Mouse (Mus musculus) retina, postnatal 7 days (tissue): ENCODE results near the gene Donson.

Experiments
- DNase-seq: peaks from one replicate; pipeline ENCODE4 v3.0.0-alpha.2; 2012; ENCODE audit warnings: low read depth, low spot score

Donson gene

GRCm38 (mm10) chr16:91689791-91690190 lies 1.2 kb upstream of the Donson start:
- DNase-seq, result no peak

GRCm38 (mm10) chr16:91688023-91688618 lies 449 bp downstream of the Donson start:
- peak; percentile 5 for DNase-seq

- no peak for DNase-seq
These were observed 2.2 kb downstream of the Donson start for GRCm38 (mm10) chr16:91686369-91686768.

DNA sequence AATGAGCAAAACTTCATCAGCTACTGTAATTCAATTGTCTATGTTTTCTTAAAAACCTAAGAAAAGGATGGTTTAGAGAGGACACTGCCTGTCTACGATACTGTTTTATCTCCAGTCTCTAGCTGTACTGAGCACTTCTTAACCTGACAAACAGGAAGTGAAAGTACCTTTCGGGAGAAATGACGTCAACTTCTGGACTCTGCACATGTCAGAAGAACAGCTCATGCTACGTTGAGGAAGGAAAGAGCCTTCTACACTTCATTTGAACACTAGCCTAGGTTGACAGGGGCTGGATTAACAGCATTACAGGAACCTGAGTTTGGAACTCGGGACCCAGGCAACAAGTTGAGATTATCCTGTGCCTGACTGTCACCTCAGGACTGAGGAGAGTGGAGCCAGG lies 3.0 kb downstream of the Donson start:
- DNase-seq, result no peak

DNA sequence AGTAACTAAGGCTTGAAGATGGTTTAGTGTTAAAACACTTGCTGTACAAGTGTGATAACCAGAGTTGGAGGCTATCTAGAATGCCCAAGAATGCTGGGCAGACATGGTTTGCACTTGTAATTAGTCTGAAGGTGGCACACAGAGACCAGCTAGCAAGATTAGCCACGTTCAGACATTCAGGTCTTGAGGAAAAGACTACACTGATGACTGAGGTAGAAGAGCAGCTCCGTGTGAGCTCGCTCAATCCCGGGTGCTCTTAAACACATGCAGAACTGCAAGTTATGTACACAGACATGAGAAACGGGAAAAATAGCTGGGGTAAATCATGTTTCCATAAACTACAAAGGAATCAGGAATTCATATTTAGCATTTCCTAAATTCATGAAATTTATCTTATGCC lies 7.9 kb downstream of the Donson start:
- DNase-seq, result no peak

DNA sequence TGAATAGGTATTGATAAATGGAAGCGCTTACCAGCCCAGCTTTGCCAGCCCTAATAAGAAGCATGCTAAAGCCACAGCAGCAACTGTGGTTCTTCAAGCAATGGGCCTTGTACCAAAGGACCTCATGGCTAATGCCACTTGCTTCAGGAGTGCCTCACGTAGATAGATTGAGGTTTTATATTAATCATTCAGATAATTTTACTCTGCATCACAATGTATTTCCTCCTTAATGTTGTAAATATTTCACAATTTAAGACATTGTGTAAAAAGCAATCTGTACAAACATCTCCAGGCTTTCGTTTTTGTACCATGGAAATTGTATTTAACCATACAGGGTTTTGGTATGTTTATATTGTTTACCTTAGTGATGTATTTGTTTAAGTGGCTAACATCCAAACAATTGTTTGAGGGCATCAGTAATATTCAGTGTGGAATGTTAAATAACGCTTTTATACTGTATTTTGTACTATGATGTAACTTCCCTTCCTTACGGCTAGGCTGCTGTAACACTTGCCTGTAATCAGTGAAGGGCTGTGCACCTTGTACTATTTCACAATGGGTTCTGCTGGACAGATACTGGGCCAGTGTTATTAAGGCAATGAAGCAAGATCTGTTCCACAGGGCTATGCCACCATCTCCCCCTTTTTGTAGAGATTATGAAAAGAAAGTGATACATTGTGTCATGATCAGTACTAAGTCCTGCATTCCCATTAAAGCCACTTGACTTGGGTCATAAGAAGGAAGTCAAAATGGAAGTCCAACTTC lies 10.2 kb downstream of the Donson start:
- no peak for DNase-seq

- DNase-seq, result no peak
These were observed 14.1 kb downstream of the Donson start for GRCm38 (mm10) chr16:91674500-91674899.

DNA sequence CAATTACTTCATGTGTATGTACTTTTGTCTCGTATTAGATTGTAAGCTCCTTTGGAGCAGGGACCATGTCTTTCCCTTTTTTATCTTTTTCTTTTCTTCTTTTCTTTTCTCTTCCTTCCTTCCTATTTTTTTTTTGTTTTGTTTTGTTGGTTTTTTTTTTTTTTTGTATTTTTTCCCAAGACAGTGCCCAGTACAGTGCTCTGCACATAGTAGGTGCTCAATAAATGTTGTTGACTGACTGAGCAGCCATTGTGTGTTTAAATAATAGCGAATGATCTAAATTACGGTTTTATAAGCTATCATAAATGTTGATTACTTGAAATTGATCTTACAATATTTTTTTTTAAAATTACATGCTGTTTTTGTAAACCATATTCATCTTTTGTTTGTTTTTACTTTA lies 24.8 kb downstream of the Donson start:
- no peak for DNase-seq

DNA sequence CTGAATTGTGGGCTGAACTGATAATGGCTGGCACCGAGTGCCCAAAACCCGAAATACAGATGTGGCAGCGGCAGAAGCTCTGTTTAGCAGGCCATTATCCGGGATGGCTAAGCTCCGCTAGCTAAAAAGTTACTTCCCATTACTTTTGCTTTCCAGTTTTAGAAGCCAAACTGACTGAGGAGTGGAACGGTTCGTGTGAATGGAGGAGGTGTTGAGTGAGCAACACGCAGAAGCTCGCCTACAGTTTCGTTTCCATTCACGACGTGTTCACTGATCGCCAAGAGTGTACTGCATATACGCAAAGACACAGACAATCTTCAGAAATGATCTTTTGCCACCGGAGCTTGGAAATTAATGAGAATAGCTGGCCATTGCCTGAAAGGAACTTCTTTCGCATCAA lies 26.2 kb downstream of the Donson start:
- no peak for DNase-seq

DNA sequence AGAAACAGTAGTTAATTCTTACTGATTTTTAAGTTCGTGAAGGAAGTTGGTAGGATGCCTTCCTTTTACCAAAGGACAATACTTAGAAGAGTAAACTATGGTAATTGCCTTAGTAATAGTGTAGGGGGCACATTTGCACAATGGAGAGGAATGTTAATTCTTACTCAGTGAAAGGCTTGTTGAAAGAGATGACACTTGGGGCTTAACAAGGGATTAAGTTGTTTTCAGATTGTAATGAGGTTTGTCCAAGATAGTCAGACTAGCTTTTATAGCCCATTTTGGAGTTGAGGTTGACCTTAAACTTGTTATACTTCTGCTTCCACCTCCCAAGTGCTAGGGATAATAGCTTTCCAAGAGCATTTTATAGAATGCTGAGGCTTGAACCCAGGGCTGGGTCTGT lies 27.2 kb downstream of the Donson start:
- no peak for DNase-seq

DNA sequence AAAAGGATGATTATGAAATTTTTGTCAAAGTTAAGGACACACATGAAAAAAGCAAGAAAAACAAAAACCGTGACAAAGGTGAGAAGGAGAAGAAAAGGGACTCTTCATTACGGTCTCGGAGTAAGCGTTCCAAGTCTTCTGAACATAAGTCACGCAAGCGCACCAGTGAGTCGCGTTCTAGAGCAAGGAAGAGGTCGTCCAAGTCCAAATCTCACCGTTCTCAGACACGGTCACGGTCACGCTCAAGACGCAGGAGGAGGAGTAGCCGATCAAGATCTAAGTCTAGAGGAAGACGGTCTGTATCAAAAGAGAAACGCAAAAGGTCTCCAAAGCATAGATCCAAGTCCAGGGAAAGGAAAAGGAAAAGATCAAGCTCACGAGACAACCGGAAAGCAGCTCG lies 28.8 kb downstream of the Donson start:
- DNase-seq, result no peak

GRCm38 (mm10) chr16:91658471-91658870 lies 30.1 kb downstream of the Donson start:
- DNase-seq, result no peak

DNA sequence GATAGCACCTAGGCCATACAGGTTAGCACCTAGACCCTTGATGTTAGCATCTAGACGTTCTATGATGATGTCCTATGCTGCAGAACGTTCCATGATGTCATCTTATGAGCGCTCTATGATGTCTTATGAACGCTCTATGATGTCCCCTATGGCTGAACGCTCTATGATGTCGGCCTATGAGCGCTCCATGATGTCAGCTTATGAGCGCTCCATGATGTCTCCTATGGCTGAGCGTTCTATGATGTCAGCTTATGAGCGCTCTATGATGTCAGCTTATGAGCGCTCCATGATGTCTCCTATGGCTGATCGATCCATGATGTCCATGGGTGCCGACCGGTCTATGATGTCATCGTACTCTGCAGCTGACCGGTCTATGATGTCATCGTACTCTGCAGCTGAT lies 31.3 kb downstream of the Donson start:
- DNase-seq, result no peak

- no peak for DNase-seq
These were observed 33.3 kb downstream of the Donson start for GRCm38 (mm10) chr16:91655285-91655684.

GRCm38 (mm10) chr16:91652191-91652590 lies 36.4 kb downstream of the Donson start:
- no peak for DNase-seq

GRCm38 (mm10) chr16:91649781-91650180 lies 38.8 kb downstream of the Donson start:
- DNase-seq, result no peak

GRCm38 (mm10) chr16:91649246-91649645 lies 39.3 kb downstream of the Donson start:
- DNase-seq, result no peak

- DNase-seq, result peak; percentile 43
These were observed 40.4 kb downstream of the Donson start for GRCm38 (mm10) chr16:91648220-91648550.

DNA sequence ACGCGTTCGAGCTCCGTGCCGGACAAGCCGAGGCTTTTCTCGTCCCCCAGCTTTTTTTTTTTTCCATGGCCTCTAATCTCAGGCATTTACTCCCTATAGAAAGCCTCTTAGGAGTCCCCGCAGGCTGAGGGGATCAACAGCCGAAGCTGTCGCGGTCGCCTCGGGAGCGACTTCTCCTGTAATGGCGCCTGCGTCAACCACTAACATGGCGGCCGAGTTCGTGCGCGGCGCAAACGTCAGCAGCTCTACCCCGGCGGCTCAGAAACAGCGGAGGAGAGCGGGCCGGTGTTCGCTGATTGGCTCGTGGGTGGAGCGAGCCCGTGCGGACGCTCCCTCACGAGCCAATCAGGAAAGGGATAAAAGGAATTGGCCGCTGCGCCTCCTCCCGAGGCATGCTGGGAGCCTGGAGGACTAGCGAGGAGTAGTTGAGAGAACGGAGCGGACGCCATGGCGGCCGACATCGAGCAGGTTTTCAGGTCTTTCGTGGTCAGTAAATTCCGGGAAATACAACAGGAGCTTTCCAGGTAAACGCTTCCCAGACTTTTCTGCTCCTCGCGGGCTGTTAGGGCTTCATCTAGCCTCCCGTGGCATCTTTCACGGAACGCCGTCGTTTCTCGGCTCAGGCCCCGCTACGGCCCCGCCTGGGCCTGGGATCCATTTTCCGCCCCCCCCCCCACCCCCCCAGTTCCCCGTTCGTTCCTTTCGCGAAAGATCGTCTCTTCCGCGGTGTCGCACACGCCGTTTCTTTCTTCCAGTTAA lies 40.9 kb downstream of the Donson start, which contains the start of gene Son:
TSS of gene Son (plus strand) at position 46 of the 759 bp plus-strand sequence.
- peak; percentile 96 for DNase-seq

- peak; percentile 74 for DNase-seq
These were observed 41.7 kb downstream of the Donson start, which contains the start of gene Gart for GRCm38 (mm10) chr16:91646681-91647419. Gene Gart, minus strand, starts transcription at chr16:91646952.

- DNase-seq, result no peak
These were observed 42.5 kb downstream of the Donson start for GRCm38 (mm10) chr16:91645995-91646602.
